Mouse (Mus musculus): Measurements from ENCODE around the gene Abcc5. TPM values are rescaled to one million over a fixed set of nuclear protein-coding genes. Genes with fewer than 3 reads are reported as not detected.

Gene Abcc5
- total RNA-seq, 2 experiments from 2014 or later = 60.7 to 61.2 TPM

Other genes with a start within 250 kb of the Abcc5 start
- gene Map6d1, start 185.0 kb downstream of the Abcc5 start, total RNA-seq (2021) = under 1 TPM; 0.52 to 0.79 TPM
- gene Parl, start 124.0 kb downstream of the Abcc5 start, total RNA-seq (2021) = 10 to 100 TPM; 55.2 to 75.3 TPM
- gene Cyp2ab1, start 101.0 kb downstream of the Abcc5 start, total RNA-seq (2021) = 1 to 10 TPM in 1 of 2 experiments, not detected in 1; 1.2 TPM
- gene Eif2b5, start 72.4 kb upstream of the Abcc5 start, total RNA-seq (2021) = 10 to 100 TPM; 44.2 to 56.1 TPM
- 10 to 100 TPM; 27.8 to 28.8 TPM for gene Dvl3, start 90.6 kb upstream of the Abcc5 start, total RNA-seq (2021)
- gene Ap2m1, start 109.1 kb upstream of the Abcc5 start, total RNA-seq (2021) = 100 to 1,000 TPM; 133 to 135 TPM
- gene Abcf3, start 122.2 kb upstream of the Abcc5 start, total RNA-seq (2021) = 10 to 100 TPM; 51.0 to 69.7 TPM
- not detected for gene Vwa5b2, start 163.1 kb upstream of the Abcc5 start, total RNA-seq (2021)
- 1 to 10 TPM; 3.7 to 5.5 TPM for gene Eef1akmt4, start 185.2 kb upstream of the Abcc5 start, total RNA-seq (2021)
- not detected for gene Gm49333, start 185.2 kb upstream of the Abcc5 start, total RNA-seq (2021)
- 10 to 100 TPM; 12.7 to 15.8 TPM for gene Alg3, start 185.3 kb upstream of the Abcc5 start, total RNA-seq (2021)
- 1 to 10 TPM; 1.0 to 1.3 TPM for gene Camk2n2, start 194.9 kb upstream of the Abcc5 start, total RNA-seq (2021)
- under 1 TPM; 0.30 to 0.41 TPM for gene Ece2, start 203.4 kb upstream of the Abcc5 start, total RNA-seq (2021)
- 100 to 1,000 TPM; 189 to 197 TPM for gene Psmd2, start 225.3 kb upstream of the Abcc5 start, total RNA-seq (2021)
- gene Eif4g1, start 241.9 kb upstream of the Abcc5 start, total RNA-seq (2021) = 100 to 1,000 TPM; 395 to 402 TPM

Data from gastrocnemius, postnatal 36 days (tissue).